Mouse (Mus musculus): ENCODE measurements around the gene Znrf2. TPM values are rescaled to one million over a fixed set of nuclear protein-coding genes. Genes with fewer than 3 reads are reported as not detected.

The Znrf2 gene
- total and polyA plus RNA-seq, 3 experiments = 16.1 to 21.3 TPM; not detected in 1

GRCm38 (mm10) chr6:54793853-54794252, 22.9 kb upstream of the Znrf2 start:
- no peaks in the 10 kb centered on the region for H3K36me3 ChIP-seq (ENCODE audit: control insufficient read depth in 1 of 2, insufficient read depth in 2 of 2, low read length in 2 of 2)
- H3K4me3 ChIP-seq (ENCODE audit: control insufficient read depth in 1 of 2, insufficient read depth in 1 of 2, low read depth in 2 of 2, low read length in 2 of 2) = no peak overlapping the region
- H3K9ac ChIP-seq (ENCODE audit: control insufficient read depth, low read depth, low read length, poor library complexity, severe bottlenecking) = no peak overlapping the region
- peaks cover 2 to 6% of the 10 kb centered on the region in 2 experiments for H3K27me3 ChIP-seq (ENCODE audit: control insufficient read depth in 1 of 2, insufficient read depth in 2 of 2, low read length in 2 of 2)
- TF ChIP-seq TBP (IDR thresholded peaks at IDR 0.05; ENCODE audit: low read depth, low read length) (no peak), POLR2A (IDR thresholded peaks at IDR 0.05; ENCODE audit: control insufficient read depth in 1 of 2, insufficient read depth in 1 of 2, low read depth in 1 of 2, low read length in 2 of 2, poor library complexity in 1 of 2) (no peak), MAZ (IDR thresholded peaks at IDR 0.05; ENCODE audit: low read depth, low read length) (no peak), MAX (IDR thresholded peaks at IDR 0.05; ENCODE audit: low read length) (no peak), TAL1 (IDR thresholded peaks at IDR 0.05; ENCODE audit: low read length) (no peak), MYB (IDR thresholded peaks at IDR 0.05; ENCODE audit: low read depth, low read length) (no peak), MYC (IDR thresholded peaks at IDR 0.05; ENCODE audit: low read depth, low read length) (no peak), RCOR1 (IDR thresholded peaks at IDR 0.05; ENCODE audit: low read depth, low read length) (no peak), ZNF384 (IDR thresholded peaks at IDR 0.05; ENCODE audit: low read depth, low read length) (no peak), TCF12 (IDR thresholded peaks at IDR 0.05; ENCODE audit: low read depth, low read length) (no peak), SIN3A (IDR thresholded peaks at IDR 0.05; ENCODE audit: low read length) (no peak), ZC3H11A (IDR thresholded peaks at IDR 0.05; ENCODE audit: low read depth, low read length) (no peak), CHD2 (IDR thresholded peaks at IDR 0.05; ENCODE audit: low read length) (no peak), MAFK (IDR thresholded peaks at IDR 0.05; ENCODE audit: borderline replicate concordance, low read depth, low read length) (no peak), BHLHE40 (IDR thresholded peaks at IDR 0.05; ENCODE audit: borderline replicate concordance, low read depth, low read length) (no peak), EP300 (IDR thresholded peaks at IDR 0.05; ENCODE audit: low read depth in 1 of 2, low read length in 2 of 2) (no peak), POLR2AphosphoS5 (IDR thresholded peaks at IDR 0.05; ENCODE audit: borderline replicate concordance, low read depth, low read length) (no peak), GABPA (IDR thresholded peaks at IDR 0.05; ENCODE audit: low read depth, low read length) (no peak)
- H3K4me1 ChIP-seq (ENCODE audit: control insufficient read depth in 1 of 2, insufficient read depth in 2 of 2, low read length in 2 of 2) = no peaks in the 10 kb centered on the region
- no peak overlapping the region for H3K27ac ChIP-seq (ENCODE audit: control insufficient read depth, low read depth, low read length)
- no peaks in the 10 kb centered on the region for H3K9me3 ChIP-seq (replicated peaks; ENCODE audit: insufficient read depth, low read length)
- no peak for DNase-seq (ENCODE audit: low read depth, low spot score)
- no peaks in the 10 kb centered on the region for H3K79me2 ChIP-seq (ENCODE audit: control insufficient read depth, insufficient read depth, low read length, poor library complexity)

DNA sequence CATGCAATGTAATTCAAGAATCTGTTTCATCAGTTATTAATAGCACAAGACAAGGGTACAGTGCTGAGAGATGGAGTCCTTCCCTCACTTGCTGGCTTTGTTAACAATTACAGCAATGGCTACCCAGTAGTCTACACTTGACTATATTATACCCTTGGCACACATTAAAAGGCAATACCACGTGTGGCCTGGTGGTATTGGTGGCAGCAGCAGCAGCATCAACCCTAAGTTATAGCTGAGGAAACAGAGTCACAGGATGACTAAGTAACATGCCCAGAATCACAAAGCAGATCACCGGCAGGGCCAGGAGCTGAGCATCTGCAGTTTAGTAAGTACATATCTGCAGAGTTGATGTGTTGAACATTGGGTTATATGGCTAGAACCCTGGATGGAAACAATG, 22.3 kb upstream of the Znrf2 start:
- no peaks in the 10 kb centered on the region for H3K4me1 ChIP-seq (ENCODE audit: control insufficient read depth in 1 of 2, insufficient read depth in 2 of 2, low read length in 2 of 2)
- no peak overlapping the region for H3K4me3 ChIP-seq (ENCODE audit: control insufficient read depth in 1 of 2, insufficient read depth in 1 of 2, low read depth in 2 of 2, low read length in 2 of 2)
- peaks cover 2 to 6% of the 10 kb centered on the region in 2 experiments for H3K27me3 ChIP-seq (ENCODE audit: control insufficient read depth in 1 of 2, insufficient read depth in 2 of 2, low read length in 2 of 2)
- H3K36me3 ChIP-seq (ENCODE audit: control insufficient read depth in 1 of 2, insufficient read depth in 2 of 2, low read length in 2 of 2) = no peaks in the 10 kb centered on the region
- H3K27ac ChIP-seq (ENCODE audit: control insufficient read depth, low read depth, low read length) = no peak overlapping the region
- TF ChIP-seq CTCF (IDR thresholded peaks at IDR 0.05 in 2 of 3, conservative IDR thresholded peaks at IDR 0.05 in 1 of 3; ENCODE audit: control insufficient read depth in 1 of 3, insufficient read depth in 1 of 3, low read depth in 2 of 3, low read length in 3 of 3, poor library complexity in 1 of 3, severe bottlenecking in 1 of 3) (peak; percentile 65 to 80 (median 79)), RAD21 (IDR thresholded peaks at IDR 0.05; ENCODE audit: low read depth, low read length) (peak; percentile 74), TAL1 (IDR thresholded peaks at IDR 0.05; ENCODE audit: low read length) (no peak), NRF1 (IDR thresholded peaks at IDR 0.05; ENCODE audit: insufficient read depth, low read depth, low read length, poor library complexity, severe bottlenecking) (no peak), ZC3H11A (IDR thresholded peaks at IDR 0.05; ENCODE audit: low read depth, low read length) (peak; percentile 75), JUND (IDR thresholded peaks at IDR 0.05; ENCODE audit: low read depth, low read length) (no peak), MAZ (IDR thresholded peaks at IDR 0.05; ENCODE audit: low read depth, low read length) (no peak), ZMIZ1 (IDR thresholded peaks at IDR 0.05; ENCODE audit: low read depth, low read length) (no peak), HCFC1 (IDR thresholded peaks at IDR 0.05; ENCODE audit: low read depth, low read length) (no peak), SMC3 (IDR thresholded peaks at IDR 0.05; ENCODE audit: low read depth, low read length) (peak; percentile 87), SIN3A (IDR thresholded peaks at IDR 0.05; ENCODE audit: low read length) (no peak), POLR2A (IDR thresholded peaks at IDR 0.05; ENCODE audit: control insufficient read depth in 1 of 2, insufficient read depth in 1 of 2, low read depth in 1 of 2, low read length in 2 of 2, poor library complexity in 1 of 2) (no peak), RCOR1 (IDR thresholded peaks at IDR 0.05; ENCODE audit: low read depth, low read length) (no peak), NELFE (IDR thresholded peaks at IDR 0.05; ENCODE audit: low read depth, low read length) (no peak), USF1 (IDR thresholded peaks at IDR 0.05; ENCODE audit: low read depth, low read length) (peak; percentile 54; the same call in 1 of the 2 replicates)
- no peaks in the 10 kb centered on the region for H3K79me2 ChIP-seq (ENCODE audit: control insufficient read depth, insufficient read depth, low read length, poor library complexity)
- no peak overlapping the region for H3K9ac ChIP-seq (ENCODE audit: control insufficient read depth, low read depth, low read length, poor library complexity, severe bottlenecking)
- H3K9me3 ChIP-seq (replicated peaks; ENCODE audit: insufficient read depth, low read length) = no peaks in the 10 kb centered on the region
- peak; percentile 61 for DNase-seq (ENCODE audit: low read depth, low spot score)
